Mouse (Mus musculus) forebrain, embryonic 16.5 days (tissue): Measurements from ENCODE around the gene Dync1i2. TPM values are rescaled to one million over a fixed set of nuclear protein-coding genes. Genes with fewer than 3 reads are reported as not detected.
A peak's percentile ranks its signal among the peaks of the same experiment; 100 is the strongest.

Experiments
- ATAC-seq: fragments of 200-750 bp; cut with Nextera tagmentation; 2 replicates; pipeline ENCODE4 v1.8.0; 2017; ENCODE audit warnings: mild to moderate bottlenecking, moderate library complexity
- H3K27ac ChIP-seq: fragments of 300-500 bp; sonication (generic); 2 replicates; pipeline ENCODE4 v1.5.1; 2014; ENCODE audit warnings: low read length, control low read depth
- H3K27me3 ChIP-seq: fragments of 300-500 bp; sonication (generic); replicated peaks from 2 replicates; pipeline ENCODE4 v1.6.1; 2014; ENCODE audit warnings: low read length; ENCODE audit not compliant: control insufficient read depth, insufficient read depth
- H3K36me3 ChIP-seq: fragments of 300-500 bp; sonication (generic); 2 replicates; pipeline ENCODE4 v1.6.1; 2014; ENCODE audit not compliant: control insufficient read depth, insufficient read depth
- H3K4me1 ChIP-seq: fragments of 300-500 bp; sonication (generic); replicated peaks from 2 replicates; pipeline ENCODE4 v1.6.1; 2014; ENCODE audit warnings: low read length; ENCODE audit not compliant: control insufficient read depth, insufficient read depth
- H3K4me2 ChIP-seq: fragments of 300-500 bp; sonication (generic); 2 replicates; pipeline ENCODE4 v1.6.1; 2014; ENCODE audit warnings: mild to moderate bottlenecking, low read length, control low read depth
- H3K4me3 ChIP-seq: fragments of 300-500 bp; sonication (generic); replicated peaks from 2 replicates; pipeline ENCODE4 v1.5.1; 2014; ENCODE audit warnings: mild to moderate bottlenecking, low read length, control low read depth
- H3K9ac ChIP-seq: fragments of 300-500 bp; sonication (generic); replicated peaks from 2 replicates; pipeline ENCODE4 v1.6.1; 2014; ENCODE audit warnings: low read depth, low read length, control low read depth
- H3K9me3 ChIP-seq: fragments of 300-500 bp; sonication (generic); 2 replicates; pipeline ENCODE4 v1.6.1; 2016; ENCODE audit warnings: low read length; ENCODE audit not compliant: control insufficient read depth
- WGBS: fragments of 180-500 bp; shearing (Covaris S2); extraction: QIAGEN DNeasy Blood & Tissue Kit; methylation state at CpG from one replicate; pipeline ENCODE4 v1.1.7; 2014; 5-methylcytosine and 5-hydroxymethylcytosine counted together
- polyA plus RNA-seq: library from polyadenylated mRNA; unstranded; fragments of >200 nt; fragmentation: Nextera tagmentation; extraction: Ambion mirVana; gene quantifications from 2 replicates; pipeline ENCODE4 v1.2.1, GENCODE M21; 2015

Dync1i2 gene
- polyA plus RNA-seq, 1 experiment from 2014 or later, result 189 TPM

- H3K9ac ChIP-seq, result no peak overlapping the region
- no peaks in the 10 kb centered on the region for H3K4me1 ChIP-seq
- H3K27me3 ChIP-seq, result no peaks in the 10 kb centered on the region
- no peaks in the 10 kb centered on the region for H3K36me3 ChIP-seq
- H3K27ac ChIP-seq, result no peak overlapping the region
- no peak overlapping the region for H3K4me2 ChIP-seq
- no peak for ATAC-seq
- no peaks in the 10 kb centered on the region for H3K9me3 ChIP-seq
- no peak overlapping the region for H3K4me3 ChIP-seq
- WGBS, result 90% methylated on average over 10 of the region's 10 CpGs
Measured at GRCm38 (mm10) chr2:71179716-71180115, 31.8 kb upstream of the Dync1i2 start.

- Histone ChIP-seq H3K4me2 (no peak overlapping the region), H3K4me3 (no peak overlapping the region), H3K27me3 (no peaks in the 10 kb centered on the region), H3K9me3 (no peaks in the 10 kb centered on the region), H3K4me1 (no peaks in the 10 kb centered on the region), H3K36me3 (no peaks in the 10 kb centered on the region), H3K9ac (no peak overlapping the region), H3K27ac (no peak overlapping the region)
- WGBS, result 64% methylated on average over 8 of the region's 8 CpGs
- ATAC-seq, result no peak
Measured at GRCm38 (mm10) chr2:71180566-71181217, 30.8 kb upstream of the Dync1i2 start.

- WGBS, result 68% methylated on average over 3 of the region's 3 CpGs
- ATAC-seq, result no peak
- Histone ChIP-seq H3K4me3 (no peak overlapping the region), H3K9me3 (no peaks in the 10 kb centered on the region), H3K9ac (no peak overlapping the region), H3K36me3 (no peaks in the 10 kb centered on the region), H3K27me3 (no peaks in the 10 kb centered on the region), H3K27ac (no peak overlapping the region), H3K4me2 (no peak overlapping the region), H3K4me1 (peaks cover 19% of the 10 kb centered on the region)
Measured at GRCm38 (mm10) chr2:71187950-71188349, 23.6 kb upstream of the Dync1i2 start.

- Histone ChIP-seq H3K9ac (no peak overlapping the region), H3K36me3 (no peaks in the 10 kb centered on the region), H3K9me3 (no peaks in the 10 kb centered on the region), H3K27me3 (no peaks in the 10 kb centered on the region), H3K4me3 (no peak overlapping the region), H3K4me2 (no peak overlapping the region), H3K4me1 (peaks cover 19% of the 10 kb centered on the region), H3K27ac (no peak overlapping the region)
- WGBS, result 45% methylated on average over 2 of the region's 2 CpGs
- ATAC-seq, result no peak
Measured at GRCm38 (mm10) chr2:71188861-71189260, 22.6 kb upstream of the Dync1i2 start.

- H3K4me2 ChIP-seq, result peak overlapping the region; percentile 66
- peak overlapping the region; percentile 37 for H3K27ac ChIP-seq
- no peak for ATAC-seq
- H3K4me3 ChIP-seq, result peak overlapping the region; percentile 31
- no peaks in the 10 kb centered on the region for H3K27me3 ChIP-seq
- no peaks in the 10 kb centered on the region for H3K36me3 ChIP-seq
- no peaks in the 10 kb centered on the region for H3K9me3 ChIP-seq
- WGBS, result 2% methylated on average over 16 of the region's 16 CpGs
- peak overlapping the region; percentile 46 for H3K9ac ChIP-seq
- H3K4me1 ChIP-seq, result peaks cover 22% of the 10 kb centered on the region
Measured at GRCm38 (mm10) chr2:71191391-71192194, 19.9 kb upstream of the Dync1i2 start.

- Histone ChIP-seq H3K4me1 (peaks cover 22% of the 10 kb centered on the region), H3K9me3 (no peaks in the 10 kb centered on the region), H3K36me3 (no peaks in the 10 kb centered on the region), H3K9ac (peak overlapping the region; percentile 46), H3K4me2 (peak overlapping the region; percentile 66), H3K27ac (peak overlapping the region; percentile 37), H3K4me3 (peak overlapping the region; percentile 31), H3K27me3 (no peaks in the 10 kb centered on the region)
- 14% methylated on average over 17 of the region's 17 CpGs for WGBS
- ATAC-seq, result peak; percentile 52
Measured at GRCm38 (mm10) chr2:71192195-71192807, 19.2 kb upstream of the Dync1i2 start.

GRCm38 (mm10) chr2:71194137-71194960, 17.2 kb upstream of the Dync1i2 start:
- H3K36me3 ChIP-seq, result no peaks in the 10 kb centered on the region
- no peaks in the 10 kb centered on the region for H3K9me3 ChIP-seq
- 33% methylated on average over 10 of the region's 10 CpGs for WGBS
- H3K9ac ChIP-seq, result no peak overlapping the region
- no peaks in the 10 kb centered on the region for H3K27me3 ChIP-seq
- no peak overlapping the region for H3K4me3 ChIP-seq
- no peak overlapping the region for H3K4me2 ChIP-seq
- no peak overlapping the region for H3K27ac ChIP-seq
- peaks cover 22% of the 10 kb centered on the region for H3K4me1 ChIP-seq
- peak; percentile 12; the same call in 1 of the 2 replicates for ATAC-seq

GRCm38 (mm10) chr2:71196947-71197346, 14.6 kb upstream of the Dync1i2 start:
- H3K27ac ChIP-seq, result no peak overlapping the region
- H3K36me3 ChIP-seq, result no peaks in the 10 kb centered on the region
- H3K27me3 ChIP-seq, result no peaks in the 10 kb centered on the region
- H3K9me3 ChIP-seq, result no peaks in the 10 kb centered on the region
- 83% methylated on average over 4 of the region's 4 CpGs for WGBS
- H3K4me2 ChIP-seq, result no peak overlapping the region
- H3K9ac ChIP-seq, result no peak overlapping the region
- peaks cover 11% of the 10 kb centered on the region for H3K4me1 ChIP-seq
- H3K4me3 ChIP-seq, result no peak overlapping the region
- ATAC-seq, result no peak

GRCm38 (mm10) chr2:71198907-71199306, 12.6 kb upstream of the Dync1i2 start:
- Histone ChIP-seq H3K27me3 (no peaks in the 10 kb centered on the region), H3K4me1 (0 out of 2 replicates have a peak, but pooled peaks cover 3% of the 10 kb centered on the region), H3K9ac (no peak overlapping the region), H3K4me2 (no peak overlapping the region), H3K9me3 (no peaks in the 10 kb centered on the region), H3K4me3 (no peak overlapping the region), H3K36me3 (no peaks in the 10 kb centered on the region), H3K27ac (no peak overlapping the region)
- 65% methylated on average over 3 of the region's 3 CpGs for WGBS
- no peak for ATAC-seq
